Mouse (Mus musculus) right cerebral cortex, postnatal 4 days (tissue): Measurements from ENCODE around the gene Terb2.

Experiments used
- DNase-seq: peaks from one replicate; pipeline ENCODE4 v3.0.0-alpha.2; 2022

Gene Terb2

DNA sequence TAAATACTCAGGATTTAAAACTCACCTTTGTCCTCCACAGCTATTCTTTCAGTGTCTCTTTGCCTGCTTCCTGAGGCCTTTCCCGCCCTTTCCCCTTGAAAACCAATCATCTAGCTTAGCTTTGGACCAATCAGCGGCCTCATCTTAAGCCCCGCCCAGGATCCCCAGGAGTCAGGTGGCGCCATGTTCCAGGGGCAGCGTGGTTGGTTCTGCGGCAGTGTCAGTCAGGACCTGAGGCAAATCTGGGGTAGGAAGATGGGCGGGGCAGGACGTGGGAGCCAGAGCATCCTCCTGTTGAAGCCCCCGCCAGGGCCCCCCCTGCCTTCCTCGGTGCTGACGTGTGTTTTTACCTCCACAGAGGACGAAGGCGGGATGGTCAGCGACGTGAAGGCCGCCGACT is at the start of gene Terb2, which contains the start of gene Patl2:
Gene Terb2 (plus strand): TSS at position 167 of the 400 bp plus-strand sequence.
Gene Patl2 (minus strand): TSS at position 84 of the 400 bp plus-strand sequence.
- no peak for DNase-seq

DNA sequence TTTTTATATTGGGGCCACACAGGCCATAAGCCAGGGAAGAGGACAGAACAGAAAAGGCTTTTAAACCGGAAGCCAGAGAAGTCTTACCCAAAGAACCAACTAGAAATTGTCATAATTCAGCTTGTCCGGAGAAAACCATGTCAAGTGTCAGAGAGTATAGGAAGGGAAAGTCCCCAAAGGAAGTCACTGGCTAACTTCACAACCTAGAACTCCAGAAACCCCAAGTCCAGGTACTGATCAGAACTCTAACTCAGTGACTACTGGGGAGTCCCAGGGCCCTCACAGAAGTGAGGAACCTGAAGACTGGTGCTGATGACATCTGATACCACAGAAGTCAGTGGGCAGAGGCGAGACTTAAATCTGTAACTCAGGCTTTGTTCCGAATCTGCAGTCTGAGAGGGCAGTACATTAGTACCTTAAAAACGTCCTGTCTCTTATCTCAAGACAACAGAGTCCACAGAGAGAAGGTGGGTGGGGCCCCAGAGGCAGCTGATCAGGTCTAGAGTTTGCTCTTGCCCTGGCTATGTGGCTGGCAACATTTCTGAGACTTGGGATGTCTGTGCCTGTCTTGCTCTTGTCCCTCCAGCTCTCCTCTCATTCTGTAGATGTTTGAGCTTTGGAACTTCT is 48.1 kb upstream of the Terb2 start:
- DNase-seq, result no peak

DNA sequence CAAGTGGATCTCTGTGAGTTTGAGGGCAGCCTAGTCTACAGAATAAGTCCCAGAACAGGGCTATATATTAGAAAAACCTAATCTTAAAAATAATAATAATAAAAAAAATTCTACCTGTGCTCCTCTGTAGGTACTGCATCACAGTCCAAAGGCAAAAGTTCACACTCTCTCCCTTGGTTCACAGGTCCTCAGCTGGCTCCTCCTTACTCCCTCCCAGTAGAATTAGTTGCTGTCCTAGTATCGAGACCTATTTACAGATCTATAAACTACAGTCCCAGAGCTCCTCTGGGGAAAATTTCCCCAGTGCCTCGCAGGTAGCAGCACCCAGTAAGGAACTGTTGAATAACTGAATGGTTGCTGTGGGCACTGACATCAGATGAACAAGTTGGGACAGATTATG is 45.3 kb upstream of the Terb2 start:
- DNase-seq, result no peak

DNA sequence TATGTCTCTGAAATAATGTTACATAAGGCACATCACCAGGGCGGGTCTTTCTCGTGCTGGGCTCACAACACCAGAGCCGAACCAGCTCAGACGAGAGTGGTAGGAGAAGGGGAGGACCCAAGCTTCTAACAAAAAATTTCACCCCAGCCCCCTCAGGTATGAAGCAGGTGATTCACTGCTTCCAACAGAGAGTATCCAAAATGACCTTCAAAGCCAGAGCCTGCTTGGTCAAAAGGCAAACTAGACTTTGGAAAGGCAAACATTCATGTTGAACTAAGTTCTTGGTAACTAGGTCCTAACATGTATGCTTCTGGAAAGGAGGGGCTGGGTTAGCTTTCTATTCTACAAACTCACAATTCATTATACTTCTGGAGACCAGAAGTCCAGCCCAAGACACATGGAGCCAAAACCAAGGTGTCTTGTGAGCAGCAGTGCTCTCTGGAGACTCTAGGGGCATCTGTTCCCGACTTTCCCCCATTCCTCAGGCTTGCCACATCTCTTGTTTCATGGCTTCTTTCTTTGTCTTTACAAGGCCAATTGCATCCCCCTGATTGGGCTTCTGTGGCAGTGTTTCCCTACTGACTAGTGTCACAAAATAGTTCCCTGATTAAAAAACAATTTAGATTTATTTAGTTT is 44.6 kb upstream of the Terb2 start:
- DNase-seq, result no peak

DNA sequence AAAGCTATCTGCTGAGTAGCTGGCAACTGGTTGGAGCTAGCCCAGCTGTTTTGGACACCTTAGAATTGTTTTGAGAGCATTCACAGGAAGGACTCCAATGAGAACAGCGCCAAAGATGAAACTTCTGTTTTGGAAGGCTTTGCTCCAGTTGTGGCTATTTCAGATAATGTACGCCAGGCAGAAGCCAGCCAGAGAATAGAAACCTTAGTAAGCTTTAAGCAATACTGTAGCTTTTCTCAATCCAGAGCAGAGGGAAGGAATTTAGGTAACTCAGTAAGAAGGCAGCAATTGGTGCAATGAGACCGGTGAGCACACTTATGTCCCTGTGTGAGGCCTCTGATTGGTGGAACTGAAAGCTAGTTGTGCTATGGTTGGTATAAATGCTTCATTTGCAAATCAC is 43.0 kb upstream of the Terb2 start:
- no peak for DNase-seq

DNA sequence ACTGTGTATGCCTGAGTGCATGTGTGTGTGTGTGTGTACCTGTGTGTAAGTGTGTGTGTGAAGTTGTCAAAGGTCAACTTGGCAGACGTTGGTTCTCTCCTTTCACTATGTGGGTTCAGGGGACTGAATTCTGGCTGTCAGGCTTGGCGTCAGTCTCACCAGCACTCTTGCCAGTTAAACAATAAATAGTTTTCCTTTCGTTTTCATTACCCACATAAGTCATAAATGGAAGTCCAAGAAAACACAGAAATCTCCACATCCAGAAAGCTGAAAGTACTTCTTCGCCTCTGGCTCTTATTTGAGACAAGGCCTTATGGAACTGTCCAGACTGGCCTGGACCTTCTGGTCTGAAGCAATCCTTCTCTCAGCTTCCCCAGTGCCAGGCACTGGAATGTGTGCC is 40.3 kb upstream of the Terb2 start:
- no peak for DNase-seq

DNA sequence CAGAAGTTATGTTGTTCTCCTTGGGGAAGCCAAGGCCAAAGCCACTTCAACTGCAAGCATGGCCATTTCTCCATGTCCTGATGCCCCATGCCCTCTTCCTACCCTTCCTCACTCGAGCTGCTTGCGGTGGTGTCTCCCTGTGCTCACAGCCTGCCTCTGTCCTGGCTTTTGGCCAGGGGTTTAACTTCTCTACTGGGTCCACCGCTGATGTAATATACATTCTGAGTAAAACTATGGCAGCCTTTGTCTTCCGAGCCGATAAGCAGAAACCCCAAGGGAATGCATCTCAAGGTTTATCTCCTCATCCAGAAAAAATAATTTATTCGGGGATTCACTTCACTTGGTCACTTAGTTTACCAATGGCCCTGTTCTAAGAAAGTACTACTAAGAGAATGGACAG is 39.4 kb upstream of the Terb2 start:
- DNase-seq, result no peak

DNA sequence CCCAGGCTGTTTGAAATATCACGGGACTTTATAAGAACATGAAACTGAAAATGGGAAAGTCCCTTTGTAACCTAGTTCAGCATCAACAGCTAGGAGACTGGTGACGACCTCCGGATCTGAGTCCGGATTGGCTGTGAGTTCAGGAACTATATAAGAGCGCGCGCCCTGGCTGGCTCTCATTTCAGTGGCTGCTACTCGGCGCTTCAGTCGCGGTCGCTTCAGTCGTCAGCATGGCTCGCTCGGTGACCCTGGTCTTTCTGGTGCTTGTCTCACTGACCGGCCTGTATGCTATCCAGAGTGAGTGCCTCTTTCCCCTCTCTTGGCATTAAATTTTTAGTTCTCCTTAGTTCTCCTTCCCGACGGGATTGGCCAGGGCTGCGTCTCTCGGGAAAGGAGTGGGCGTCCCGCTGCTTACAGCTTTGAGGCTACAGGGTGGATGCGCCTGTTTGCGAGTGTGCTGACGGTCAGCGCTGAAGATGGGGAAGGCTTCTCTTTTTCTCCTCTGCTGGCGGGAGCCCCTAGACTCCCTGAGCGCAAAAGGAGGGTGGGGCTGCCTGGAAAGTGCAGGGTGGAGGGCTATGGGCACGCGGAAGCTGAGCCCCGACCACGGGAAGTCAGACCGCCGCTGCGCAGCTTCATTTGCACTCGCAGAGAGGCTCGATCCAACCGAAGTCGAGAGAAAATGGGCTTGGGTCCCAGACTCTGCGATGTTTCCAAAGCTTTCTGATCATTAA is 38.4 kb upstream of the Terb2 start, which contains the start of gene B2m:
Gene B2m (plus strand): TSS at position 179 of the 734 bp plus-strand sequence.
- peak; percentile 89 for DNase-seq

DNA sequence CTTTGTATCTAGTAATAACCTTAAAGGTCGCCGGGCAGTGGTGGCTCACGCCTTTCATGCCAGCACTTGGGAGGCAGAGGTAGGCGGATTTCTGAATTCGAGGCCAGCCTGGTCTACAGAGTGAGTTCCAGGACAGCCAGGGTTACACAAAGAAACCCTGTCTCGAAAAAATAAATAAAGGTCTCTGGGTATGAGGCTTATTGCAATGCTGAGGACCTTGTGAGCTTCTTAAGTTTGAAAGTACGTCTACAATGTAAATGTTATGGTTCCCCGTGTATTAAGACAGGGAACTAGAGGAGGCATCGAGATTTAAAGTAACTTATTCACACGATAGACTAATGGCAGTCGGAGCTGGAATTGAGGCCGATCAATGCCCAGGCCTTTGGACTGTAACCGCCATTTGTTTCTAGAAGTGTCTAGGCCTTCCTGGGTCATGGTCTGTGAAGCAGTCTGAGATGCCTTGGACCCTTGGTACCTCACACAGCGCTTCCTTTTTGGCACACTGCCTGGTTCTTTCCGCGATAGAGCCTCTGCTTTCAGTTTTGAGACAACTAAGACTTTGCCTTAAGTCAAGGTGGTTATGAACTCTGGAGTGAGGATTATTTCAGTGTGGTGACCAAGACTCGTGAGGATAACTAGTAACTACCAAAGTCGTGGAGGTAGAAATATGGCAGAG is 37.7 kb upstream of the Terb2 start:
- peak; percentile 11 for DNase-seq

DNA sequence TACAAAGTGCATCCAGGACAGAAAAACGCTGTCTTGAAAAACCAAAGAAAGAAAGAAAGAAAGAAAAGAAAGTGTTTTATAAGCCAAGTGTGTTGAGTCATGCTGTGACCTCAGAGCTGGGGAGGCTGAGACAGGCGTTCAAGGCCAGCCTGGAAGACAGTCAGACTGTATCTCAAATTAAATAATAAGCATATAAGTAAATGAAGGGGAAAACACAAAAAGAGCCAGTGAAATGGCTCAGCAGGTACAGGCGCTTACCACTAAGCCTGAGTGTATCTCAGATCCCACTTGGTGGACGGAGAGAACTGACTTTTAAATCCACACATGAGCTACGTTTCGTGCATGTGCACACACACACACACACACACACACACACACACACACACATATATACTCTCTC is 36.8 kb upstream of the Terb2 start:
- no peak for DNase-seq

DNA sequence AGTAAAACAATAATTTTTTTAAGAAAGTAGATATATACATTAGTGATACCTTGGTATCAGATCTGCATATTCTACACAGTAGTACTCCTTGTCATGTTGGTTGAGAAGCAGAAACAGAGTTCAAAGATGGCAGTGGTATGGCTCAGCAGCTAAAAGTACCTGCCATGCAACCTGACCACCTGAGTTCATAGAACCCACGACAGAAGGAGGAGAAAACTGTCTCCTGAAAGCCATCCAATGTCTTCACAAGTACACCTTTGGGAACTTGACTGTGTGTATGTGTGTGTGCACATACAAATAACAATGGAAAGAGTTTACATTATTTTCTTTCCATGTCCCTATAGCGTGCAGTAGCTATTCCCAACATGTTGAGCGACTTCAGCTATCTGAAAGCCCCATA is 36.4 kb upstream of the Terb2 start:
- no peak for DNase-seq

DNA sequence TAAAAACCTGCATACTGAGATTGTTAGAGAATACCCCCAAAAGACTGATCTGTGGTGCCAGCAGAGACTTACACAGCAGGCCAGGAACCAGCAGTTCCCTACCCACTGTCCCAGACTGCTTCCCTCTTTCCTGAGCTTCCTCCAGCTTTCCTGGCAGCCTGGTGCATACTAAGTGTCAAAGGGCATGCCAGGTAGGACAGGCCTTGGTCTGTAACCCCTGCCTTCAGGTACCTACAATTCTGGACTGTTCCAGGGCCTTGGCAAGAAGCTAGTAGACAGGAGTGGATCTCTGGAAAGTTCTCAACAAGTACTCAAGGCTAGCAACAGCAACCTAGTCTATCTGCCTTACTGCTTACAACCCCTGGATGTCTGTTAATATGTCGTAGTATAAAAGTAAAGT is 34.9 kb upstream of the Terb2 start:
- no peak for DNase-seq

DNA sequence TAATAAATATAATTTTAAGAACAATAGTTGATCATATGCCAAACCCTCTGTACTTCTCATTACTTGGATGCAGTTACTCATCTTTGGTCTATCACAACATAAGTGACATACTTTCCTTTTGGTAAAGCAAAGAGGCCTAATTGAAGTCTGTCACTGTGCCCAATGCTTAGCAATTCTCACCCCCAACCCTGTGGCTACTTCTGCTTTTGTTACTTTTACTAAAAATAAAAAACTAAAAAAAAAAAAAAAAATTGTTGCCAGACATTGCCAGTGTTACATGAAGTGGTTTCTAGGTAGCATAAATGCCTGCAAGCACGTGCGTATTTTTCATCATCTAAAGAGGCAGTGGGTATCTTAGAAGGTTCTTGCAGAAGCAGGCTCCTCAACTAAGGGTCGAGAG is 33.2 kb upstream of the Terb2 start:
- DNase-seq, result no peak

DNA sequence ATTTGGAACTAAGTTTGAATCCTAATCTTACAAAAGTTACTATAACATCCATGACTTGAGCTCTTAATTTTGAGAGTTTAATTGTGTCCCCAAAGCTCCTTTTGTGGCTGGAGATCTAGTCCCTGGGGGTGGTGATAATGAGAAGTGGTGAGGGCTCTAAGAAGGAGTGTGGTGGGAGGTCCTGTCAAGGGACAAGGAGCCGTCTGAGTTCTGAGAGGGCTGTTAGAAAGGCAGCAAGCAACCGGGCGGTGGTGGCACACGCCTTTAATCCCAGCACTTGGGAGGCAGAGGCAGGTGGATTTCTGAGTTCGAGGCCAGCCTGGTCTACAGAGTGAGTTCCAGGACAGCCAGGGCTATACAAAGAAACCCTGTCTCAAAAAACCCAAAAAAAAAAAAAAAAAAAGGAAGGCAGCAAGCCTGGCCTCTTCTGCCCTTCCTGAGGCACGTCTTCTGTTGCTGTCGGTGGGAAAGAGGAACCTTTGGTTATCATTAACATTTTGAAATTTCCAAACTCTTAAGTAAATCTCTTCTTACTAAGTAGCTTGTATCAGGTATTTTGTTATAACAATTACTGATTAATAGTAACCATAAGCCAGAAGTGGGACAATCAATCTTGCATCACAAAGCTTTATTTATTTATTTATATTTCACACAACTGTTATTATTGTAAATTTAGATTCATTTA is 32.2 kb upstream of the Terb2 start:
- no peak for DNase-seq

DNA sequence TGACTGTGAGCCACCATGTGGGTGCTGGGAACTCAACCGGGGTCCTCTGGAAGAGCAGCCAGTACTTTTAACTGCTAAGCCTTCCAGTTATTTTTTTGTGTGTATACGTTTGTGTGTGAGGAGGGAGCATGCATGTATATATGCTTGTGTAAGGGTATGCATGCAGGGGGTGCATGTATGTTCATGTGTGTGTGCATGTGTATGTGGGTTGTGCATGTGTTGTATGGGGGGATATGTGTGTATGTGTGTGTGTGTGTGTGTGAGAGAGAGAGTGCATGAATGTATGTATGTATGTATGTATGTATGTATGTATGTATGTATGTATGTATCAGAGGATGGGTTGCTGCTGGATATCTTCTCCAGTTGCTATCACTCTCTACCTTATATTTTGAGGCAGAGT is 31.6 kb upstream of the Terb2 start:
- no peak for DNase-seq

DNA sequence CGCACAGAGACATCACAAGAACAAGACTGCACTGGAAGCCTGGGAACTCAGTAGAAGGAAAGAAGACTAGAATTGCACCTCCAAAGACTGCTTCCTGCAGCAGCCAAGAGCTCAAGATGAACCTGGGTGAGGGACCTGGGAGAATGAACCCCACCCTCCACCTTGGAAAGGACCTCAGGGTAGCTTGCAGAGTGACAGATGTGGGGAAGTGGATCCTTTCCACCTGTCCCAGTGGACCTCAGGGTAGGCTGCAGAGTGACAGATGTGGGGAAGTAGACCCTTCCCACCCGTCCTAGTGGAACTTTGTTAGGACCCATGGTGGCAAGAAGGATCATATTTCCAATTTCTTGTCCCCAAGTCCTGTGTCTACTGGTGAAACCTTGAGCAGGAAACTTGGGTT is 30.8 kb upstream of the Terb2 start:
- no peak for DNase-seq

DNA sequence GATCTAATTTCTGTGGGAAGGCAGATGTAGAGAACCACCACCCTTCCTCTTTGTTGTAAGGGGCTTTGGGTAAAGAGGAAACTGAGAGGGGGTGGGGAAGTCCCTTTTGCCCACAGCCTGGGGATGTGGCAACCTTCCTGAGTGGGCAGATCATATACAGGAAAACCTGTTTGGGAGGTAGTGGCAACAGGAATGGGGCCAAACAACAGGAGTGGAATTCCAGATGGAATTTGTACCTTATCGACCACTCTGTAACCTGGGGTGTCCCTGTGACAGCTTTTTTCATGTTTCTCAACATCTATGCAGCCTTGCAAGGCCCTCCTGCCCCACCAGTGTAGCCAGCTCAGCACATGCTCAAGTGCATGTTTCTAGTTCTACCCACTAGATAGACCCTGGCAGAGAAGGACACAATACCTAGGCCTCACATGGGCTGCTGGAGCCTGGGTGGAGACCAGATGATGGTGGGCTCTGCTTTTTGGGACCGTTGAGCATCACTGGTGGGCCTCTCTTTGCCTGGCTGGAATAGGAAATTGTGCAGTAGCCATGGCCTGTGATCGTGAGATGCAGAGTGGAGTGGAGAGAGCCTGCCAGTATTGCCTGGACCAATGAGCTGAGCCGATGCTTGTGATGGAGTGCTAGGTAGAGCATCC is 29.9 kb upstream of the Terb2 start:
- no peak for DNase-seq

DNA sequence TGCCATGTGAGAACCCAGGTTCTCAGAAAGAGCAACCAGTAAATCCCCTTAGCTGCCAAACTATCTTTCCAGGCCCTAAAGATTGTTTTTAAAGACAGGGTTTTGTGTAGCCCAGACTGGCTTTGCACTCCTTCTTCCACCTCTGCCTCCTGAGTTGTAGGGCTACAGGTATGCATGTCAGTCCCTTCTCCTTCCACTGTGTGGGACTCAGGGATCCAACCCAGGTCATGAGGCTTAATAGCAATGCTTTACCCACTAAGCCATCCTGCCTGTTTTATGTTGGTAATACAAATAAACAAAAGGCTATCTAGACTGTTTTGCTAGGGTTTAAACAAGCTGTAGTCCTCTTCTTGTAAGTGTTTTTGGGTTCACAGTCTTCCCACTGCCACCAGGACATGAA is 28.5 kb upstream of the Terb2 start:
- DNase-seq, result no peak

DNA sequence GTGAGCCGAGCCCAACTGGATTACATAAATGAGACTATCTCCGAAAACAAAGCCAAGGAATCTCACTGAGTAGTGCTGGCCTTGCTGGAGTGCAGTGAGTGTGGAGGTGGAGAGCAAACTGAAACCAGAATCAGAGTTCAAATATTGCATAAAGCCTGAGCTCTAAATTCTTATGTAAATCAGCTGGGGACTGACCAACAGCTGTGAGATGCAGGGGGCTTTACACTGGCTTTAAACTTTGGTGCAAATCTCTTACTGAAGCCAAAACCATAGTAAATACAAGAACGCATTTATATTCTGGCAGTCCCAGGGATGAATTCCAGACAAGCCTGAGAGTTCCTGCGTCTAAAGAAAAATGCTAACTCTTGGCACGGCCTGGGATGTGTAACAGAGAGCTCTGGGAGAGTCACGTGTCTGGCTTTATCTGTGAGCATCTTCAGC is 27.7 kb upstream of the Terb2 start:
- DNase-seq, result no peak

DNA sequence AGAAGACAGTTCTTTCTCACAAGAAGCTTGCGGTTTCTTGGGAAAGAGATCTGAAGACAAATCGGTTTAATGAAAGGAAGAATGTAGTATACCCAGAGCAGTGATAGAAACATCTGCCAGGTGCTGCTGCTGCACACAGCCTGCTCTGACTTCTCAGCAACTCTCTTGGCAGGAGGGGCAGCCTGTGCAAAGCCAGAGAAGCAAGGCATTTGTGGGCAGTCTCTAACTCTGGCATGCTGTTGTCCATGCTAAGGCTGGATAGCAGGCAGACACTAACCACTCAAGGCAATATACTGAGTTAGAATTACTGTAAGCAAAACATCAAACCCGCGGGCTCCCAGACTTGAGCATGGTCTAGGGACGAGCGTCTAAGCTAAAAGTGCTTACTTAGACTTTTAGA is 26.4 kb upstream of the Terb2 start:
- no peak for DNase-seq

DNA sequence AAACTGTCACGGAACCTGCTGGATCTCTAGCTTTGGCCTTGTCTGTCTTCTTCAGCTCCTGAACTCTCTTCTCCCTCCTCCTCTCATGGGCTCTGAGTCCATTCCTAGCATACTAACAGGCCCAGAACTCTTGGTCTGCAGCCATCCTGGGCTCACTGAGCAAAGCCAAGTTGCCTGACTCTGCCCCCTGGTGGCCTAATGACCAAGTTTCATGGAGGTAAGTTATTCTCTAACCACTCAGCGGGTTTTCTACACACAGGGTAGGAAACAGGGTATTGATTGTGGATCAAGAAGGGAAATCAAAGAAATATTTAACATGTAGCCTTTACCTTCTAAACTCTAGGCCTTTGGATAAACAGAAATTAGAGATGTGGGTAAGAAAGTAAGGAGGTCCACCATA is 25.4 kb upstream of the Terb2 start, which contains the start of gene Trim69:
Gene Trim69 (plus strand): TSS at position 21 of the 400 bp plus-strand sequence.
- peak; percentile 77 for DNase-seq

DNA sequence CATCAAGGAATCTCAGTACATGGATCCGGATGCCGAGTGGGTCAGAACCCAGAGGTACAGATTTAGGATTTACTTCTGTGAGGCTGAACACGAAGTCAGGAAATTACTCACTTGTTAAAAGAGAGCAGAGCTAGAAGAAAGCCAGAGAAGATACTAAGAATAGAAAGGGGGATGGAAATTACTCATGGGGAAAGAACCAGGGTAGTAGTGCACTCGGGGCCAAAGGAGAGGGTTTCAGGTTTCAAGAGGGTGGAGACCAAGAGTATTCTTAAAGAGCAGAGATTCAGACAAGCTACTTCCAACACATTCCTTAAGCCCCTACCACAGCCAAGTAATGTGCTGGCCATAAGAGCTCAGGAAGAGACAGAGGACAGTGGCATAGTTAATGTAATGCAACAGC is 24.5 kb upstream of the Terb2 start:
- no peak for DNase-seq
